Mouse (Mus musculus): ENCODE data around the gene Cachd1. TPM values are rescaled to one million over a fixed set of nuclear protein-coding genes. Genes with fewer than 3 reads are reported as not detected.

Cachd1 gene
- total and polyA plus RNA-seq, 3 experiments: 2.0 to 5.1 (median 3.5) TPM

DNA sequence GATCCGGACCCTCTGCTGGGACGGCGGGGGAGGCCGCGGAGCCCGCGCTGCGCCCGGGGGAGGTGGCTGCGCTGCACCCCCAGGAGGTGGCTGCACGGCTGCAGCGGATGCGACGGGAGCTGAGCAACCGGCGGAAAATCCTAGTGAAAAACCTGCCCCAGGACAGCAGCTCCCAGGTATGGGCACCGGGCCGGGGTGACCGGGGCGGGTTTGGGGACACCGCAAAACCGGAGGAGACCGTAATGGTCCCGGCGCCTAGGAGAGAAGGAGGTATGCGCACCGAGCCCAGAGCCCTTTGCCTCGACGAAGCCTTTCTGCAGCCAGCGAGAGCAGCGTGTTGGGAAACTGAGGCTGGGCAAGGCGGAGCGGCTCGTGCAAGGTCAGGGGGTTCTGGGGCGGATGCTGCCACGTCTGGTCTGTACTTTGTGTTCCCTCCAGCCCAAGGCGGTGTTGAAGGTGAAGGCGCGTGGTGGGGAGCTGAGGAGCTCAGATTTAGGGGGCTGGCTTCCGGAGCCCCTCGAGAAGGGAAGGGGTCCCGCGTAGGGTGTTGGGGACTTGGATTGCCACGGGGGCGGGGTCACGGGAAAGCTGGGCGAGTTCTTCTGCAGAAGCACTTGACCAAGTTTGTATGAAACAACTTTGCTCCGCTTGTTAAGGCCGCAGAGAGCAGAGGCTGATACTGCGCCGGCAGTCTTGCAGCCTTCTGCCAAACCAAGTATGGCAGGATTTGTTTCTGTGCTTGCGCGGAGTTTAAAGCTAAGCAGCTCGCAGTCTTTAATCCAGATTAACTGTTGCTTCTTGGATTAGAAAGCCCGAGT lies 292.9 kb downstream of the Cachd1 start:
- no peak for TF ChIP-seq CTCF (IDR thresholded peaks at IDR 0.05)
- TF ChIP-seq POLR2A (IDR thresholded peaks at IDR 0.05; ENCODE audit: insufficient read depth, low read depth, low read length): no peak
- no peak for TF ChIP-seq EP300 (IDR thresholded peaks at IDR 0.05; ENCODE audit: insufficient read depth, low read depth, low read length)
- no peaks in the 10 kb centered on the region for H3K36me3 ChIP-seq (ENCODE audit: control insufficient read depth, insufficient read depth, low read length)
- WGBS: 3% methylated on average over 55 of the region's 55 CpGs
- peak; percentile 25 to 56 for DNase-seq
- no peak overlapping the region; the same call in 1 of the 2 replicates for H3K27ac ChIP-seq
- 0 out of 2 replicates have a peak, but pooled peaks cover 2% of the 10 kb centered on the region for H3K27me3 ChIP-seq (ENCODE audit: control insufficient read depth, insufficient read depth, low read length)
- intact Hi-C loops (cut with DNase I): no loop called here
- H3K4me1 ChIP-seq (ENCODE audit: control insufficient read depth, insufficient read depth, low read length): no peaks in the 10 kb centered on the region
- peak overlapping the region; percentile 55 for H3K4me3 ChIP-seq
- H3K79me2 ChIP-seq (replicated peaks; ENCODE audit: control insufficient read depth, insufficient read depth, low read length): no peaks in the 10 kb centered on the region
- H3K9ac ChIP-seq (ENCODE audit: low read depth, low read length): peak overlapping the region; percentile 40

- no peak overlapping the region for H3K9ac ChIP-seq (ENCODE audit: low read depth, low read length)
- no peaks in the 10 kb centered on the region for H3K36me3 ChIP-seq (ENCODE audit: control insufficient read depth, insufficient read depth, low read length)
- H3K4me1 ChIP-seq (ENCODE audit: control insufficient read depth, insufficient read depth, low read length): no peaks in the 10 kb centered on the region
- DNase-seq: no peak
- WGBS: 73% methylated on average over 4 of the region's 4 CpGs
- 0 out of 2 replicates have a peak, but pooled peaks cover 2% of the 10 kb centered on the region for H3K27me3 ChIP-seq (ENCODE audit: control insufficient read depth, insufficient read depth, low read length)
- no peaks in the 10 kb centered on the region for H3K79me2 ChIP-seq (replicated peaks; ENCODE audit: control insufficient read depth, insufficient read depth, low read length)
- H3K4me3 ChIP-seq: no peak overlapping the region
- intact Hi-C loops (cut with DNase I): no loop called here
- TF ChIP-seq CTCF (IDR thresholded peaks at IDR 0.05) (no peak), EP300 (IDR thresholded peaks at IDR 0.05; ENCODE audit: insufficient read depth, low read depth, low read length) (no peak), POLR2A (IDR thresholded peaks at IDR 0.05; ENCODE audit: insufficient read depth, low read depth, low read length) (no peak)
- H3K27ac ChIP-seq: no peak overlapping the region
These were observed 295.1 kb downstream of the Cachd1 start for GRCm38 (mm10) chr4:101071570-101071969.

DNA sequence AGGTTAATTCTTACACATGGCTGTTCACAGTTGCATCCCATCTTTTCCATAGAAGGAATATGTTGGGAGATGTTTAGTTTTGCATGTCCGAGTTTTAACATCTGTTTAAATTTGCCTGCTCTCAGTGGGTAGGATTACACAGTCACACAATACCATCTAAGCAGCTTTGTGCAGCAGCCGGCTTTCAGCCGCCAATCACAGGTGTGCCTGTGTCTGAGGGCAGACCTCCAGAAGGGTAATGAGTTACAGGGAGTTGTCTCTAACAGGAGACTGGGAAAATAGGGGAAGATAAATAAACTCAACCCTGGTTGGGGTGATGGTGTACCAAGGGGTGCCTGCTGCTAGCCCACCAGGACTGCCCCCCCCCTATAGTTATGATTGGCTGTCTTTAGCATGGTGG lies 299.9 kb downstream of the Cachd1 start:
- no peaks in the 10 kb centered on the region for H3K36me3 ChIP-seq (ENCODE audit: control insufficient read depth, insufficient read depth, low read length)
- H3K4me3 ChIP-seq: no peak overlapping the region
- H3K27me3 ChIP-seq (ENCODE audit: control insufficient read depth, insufficient read depth, low read length): no peaks in the 10 kb centered on the region
- no peak overlapping the region for H3K27ac ChIP-seq
- DNase-seq: no peak
- H3K9ac ChIP-seq (ENCODE audit: low read depth, low read length): no peak overlapping the region
- TF ChIP-seq EP300 (IDR thresholded peaks at IDR 0.05; ENCODE audit: insufficient read depth, low read depth, low read length): no peak
- TF ChIP-seq CTCF (IDR thresholded peaks at IDR 0.05): no peak
- no peak for TF ChIP-seq POLR2A (IDR thresholded peaks at IDR 0.05; ENCODE audit: insufficient read depth, low read depth, low read length)
- intact Hi-C loops (cut with DNase I): no loop called here
- WGBS: 69% methylated on average over 3 of the region's 3 CpGs
- H3K4me1 ChIP-seq (ENCODE audit: control insufficient read depth, insufficient read depth, low read length): no peaks in the 10 kb centered on the region; the same call in 1 of the 2 replicates
- no peaks in the 10 kb centered on the region for H3K79me2 ChIP-seq (replicated peaks; ENCODE audit: control insufficient read depth, insufficient read depth, low read length)

Other genes starting within 250 kb of the Cachd1 start
- not detected for gene Gm10577, start 244.0 kb downstream of the Cachd1 start, total RNA-seq (2021)
- not detected in 2 replicates for gene Gm10577, start 244.0 kb downstream of the Cachd1 start, polyA plus RNA-seq (2012; rRNA removed)

All from heart, adult 2 months (tissue).